Mouse (Mus musculus) kidney, postnatal 36 days (tissue): Measurements from ENCODE around the gene Bcat2.

Source experiments
- DNase-seq, 2 experiments: peaks; one replicate each; pipeline ENCODE4 v3.0.0; 2021 to 2022; ENCODE audit warnings: mixed read lengths in 2 of 2

Gene Bcat2

GRCm38 (mm10) chr7:45550821-45551511 is 19.0 kb upstream of the Bcat2 start:
- no peak for DNase-seq

- DNase-seq: no peak
Observed at GRCm38 (mm10) chr7:45551512-45551883, 18.5 kb upstream of the Bcat2 start.

GRCm38 (mm10) chr7:45553519-45553918 is 16.4 kb upstream of the Bcat2 start:
- no peak for DNase-seq

GRCm38 (mm10) chr7:45553990-45554389 is 16.0 kb upstream of the Bcat2 start:
- DNase-seq: no peak

- peak in 1 of 2 experiments; percentile 46 for DNase-seq
Observed at GRCm38 (mm10) chr7:45554744-45555143, 15.2 kb upstream of the Bcat2 start, which contains the start of gene Hsd17b14. TSS of gene Hsd17b14 (plus strand) at chr7:45554893.

GRCm38 (mm10) chr7:45555787-45556186 is 14.2 kb upstream of the Bcat2 start:
- peak; percentile 85 to 94 for DNase-seq

- no peak for DNase-seq
Observed at GRCm38 (mm10) chr7:45558907-45559306, 11.0 kb upstream of the Bcat2 start.

GRCm38 (mm10) chr7:45560241-45560640 is 9.7 kb upstream of the Bcat2 start:
- DNase-seq: no peak

GRCm38 (mm10) chr7:45560843-45561623 is 8.9 kb upstream of the Bcat2 start:
- DNase-seq: peak; percentile 77 to 89

GRCm38 (mm10) chr7:45561624-45562520 is 8.1 kb upstream of the Bcat2 start:
- DNase-seq: no peak

- no peak for DNase-seq
Observed at GRCm38 (mm10) chr7:45564811-45565210, 5.1 kb upstream of the Bcat2 start.

- DNase-seq: no peak
Observed at GRCm38 (mm10) chr7:45565446-45565845, 4.5 kb upstream of the Bcat2 start.

GRCm38 (mm10) chr7:45567112-45567779 is 2.7 kb upstream of the Bcat2 start:
- DNase-seq: no peak

- DNase-seq: peak; percentile 97 to 98
Observed at GRCm38 (mm10) chr7:45567780-45568516, 2.0 kb upstream of the Bcat2 start.

- DNase-seq: no peak
Observed at GRCm38 (mm10) chr7:45568601-45569473, 1.1 kb upstream of the Bcat2 start.

GRCm38 (mm10) chr7:45571966-45572365 is 2.0 kb downstream of the Bcat2 start:
- DNase-seq: no peak

- DNase-seq: peak; percentile 46 to 58
Observed at GRCm38 (mm10) chr7:45573954-45574353, 4.0 kb downstream of the Bcat2 start.

- peak; percentile 83 to 87 for DNase-seq
Observed at GRCm38 (mm10) chr7:45574472-45575379, 4.8 kb downstream of the Bcat2 start.

GRCm38 (mm10) chr7:45585923-45586322 is 16.0 kb downstream of the Bcat2 start:
- no peak for DNase-seq
